Mouse (Mus musculus) lung, adult 2 months (tissue): ENCODE measurements around the gene Ptpdc1.

Experiments
- CTCF ChIP-seq: fragments of 200-500 bp; IDR thresholded peaks from 2 replicates; pipeline ENCODE4 v1.5.1; 2011; ENCODE audit warnings: mild to moderate bottlenecking, low read length, control low read depth; ENCODE audit not compliant: insufficient read depth
- POLR2A ChIP-seq: fragments of 200-500 bp; IDR thresholded peaks from 2 replicates; pipeline ENCODE4 v1.6.1; 2011; ENCODE audit warnings: low read depth, mild to moderate bottlenecking, control low read depth, low read length, borderline replicate concordance; ENCODE audit errors: extremely low read depth

DNA sequence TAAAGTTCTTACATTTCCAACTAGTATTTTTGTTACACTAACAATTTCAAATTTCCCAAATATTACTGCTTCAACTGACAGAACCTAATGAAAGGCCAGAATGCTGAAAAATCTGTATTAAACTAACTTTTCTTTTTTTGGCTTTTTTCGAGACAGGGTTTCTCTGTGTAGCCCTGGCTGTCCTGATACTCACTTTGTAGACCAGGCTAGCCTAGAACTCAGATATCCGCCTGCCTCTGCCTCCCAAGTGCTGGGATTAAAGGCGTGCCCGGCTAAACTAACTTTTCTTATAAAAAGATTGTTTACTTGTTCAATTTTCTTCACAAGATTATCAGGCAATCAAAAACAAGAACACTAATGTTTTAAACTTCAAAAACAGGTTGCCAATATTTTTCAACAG, 80.6 kb downstream of the Ptpdc1 start:
- TF ChIP-seq CTCF (no peak), POLR2A (no peak)
